Mouse (Mus musculus) limb, embryonic 11.5 days (tissue): ENCODE measurements around the gene Zfp791. TPM values are rescaled to one million over a fixed set of nuclear protein-coding genes. Genes with fewer than 3 reads are reported as not detected.

ENCODE experiments used
- ATAC-seq: fragments of 200-750 bp; cut with Nextera tagmentation; 2 replicates; pipeline ENCODE4 v1.8.0; 2017; ENCODE audit warnings: low read depth; ENCODE audit not compliant: insufficient number of reproducible peaks, low FRiP score, low TSS enrichment
- DNase-seq: peaks from one replicate; pipeline ENCODE4 v3.0.0-alpha.2; 2015; ENCODE audit warnings: low spot score
- H3K27ac ChIP-seq: fragments of 300-500 bp; sonication (generic); replicated peaks from 2 replicates; pipeline ENCODE4 v1.5.1; 2014; ENCODE audit warnings: low read depth, mild to moderate bottlenecking, low read length
- H3K27me3 ChIP-seq: fragments of 300-500 bp; sonication (generic); 2 replicates; pipeline ENCODE4 v1.6.1; 2014; ENCODE audit warnings: mild to moderate bottlenecking, low read length, mixed read lengths; ENCODE audit not compliant: control insufficient read depth, insufficient read depth
- H3K36me3 ChIP-seq: fragments of 300-500 bp; sonication (generic); 2 replicates; pipeline ENCODE4 v1.6.1; 2014; ENCODE audit warnings: mild to moderate bottlenecking, low read length, moderate library complexity, mixed read lengths; ENCODE audit not compliant: control insufficient read depth, insufficient read depth
- H3K4me1 ChIP-seq: fragments of 300-500 bp; sonication (generic); 2 replicates; pipeline ENCODE4 v1.6.1; 2014; ENCODE audit warnings: low read length, mixed read lengths; ENCODE audit not compliant: control insufficient read depth, insufficient read depth
- H3K4me2 ChIP-seq: fragments of 300-500 bp; sonication (generic); 2 replicates; pipeline ENCODE4 v1.6.1; 2014; ENCODE audit warnings: low read depth, mild to moderate bottlenecking, moderate library complexity; ENCODE audit not compliant: severe bottlenecking
- H3K4me3 ChIP-seq: fragments of 300-500 bp; sonication (generic); 2 replicates; pipeline ENCODE4 v1.5.1; 2014; ENCODE audit warnings: low read depth, low read length
- H3K9ac ChIP-seq: fragments of 300-500 bp; sonication (generic); 2 replicates; pipeline ENCODE4 v1.6.1; 2014; ENCODE audit warnings: mild to moderate bottlenecking, low read length
- H3K9me3 ChIP-seq: fragments of 300-500 bp; sonication (generic); 2 replicates; pipeline ENCODE4 v1.6.1; 2016; ENCODE audit warnings: low read length; ENCODE audit not compliant: control insufficient read depth
- WGBS: fragments of 180-500 bp; shearing (Covaris S2); extraction: QIAGEN DNeasy Blood & Tissue Kit; methylation state at CpG from one replicate; pipeline ENCODE4 v1.1.7; 2014; 5-methylcytosine and 5-hydroxymethylcytosine counted together
- polyA plus RNA-seq: library from polyadenylated mRNA; unstranded; fragments of >200 nt; fragmentation: Nextera tagmentation; extraction: Ambion mirVana; gene quantifications from 2 replicates; pipeline ENCODE4 v1.2.1, GENCODE M21; 2014

Zfp791 gene
- polyA plus RNA-seq, 1 experiment from 2014 or later: 2.1 TPM

DNA sequence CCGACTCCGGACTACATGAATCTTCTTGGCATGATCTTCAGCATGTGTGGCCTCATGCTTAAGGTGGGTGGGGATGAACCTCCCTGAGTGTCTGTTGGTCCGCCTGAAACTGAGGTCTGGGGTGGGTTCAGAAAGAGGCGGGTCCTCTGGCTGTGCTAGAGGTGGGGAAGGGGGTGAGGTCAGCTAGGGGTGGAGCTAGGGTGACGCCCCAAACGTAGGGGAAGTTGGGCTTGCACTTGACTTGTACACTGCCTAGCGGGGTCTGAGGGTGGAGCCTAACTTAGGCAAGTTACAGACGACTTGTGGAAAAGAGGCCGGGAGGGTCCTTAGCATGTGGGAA lies 41.7 kb downstream of the Zfp791 start, which contains the start of gene Wdr83:
TSS of gene Wdr83 (minus strand) at position 91 of the 340 bp plus-strand sequence.
- Histone ChIP-seq H3K9ac (peak within 1 kb of the TSS; percentile 83), H3K27ac (no peak within 1 kb of the TSS; the same call in 1 of the 2 replicates), H3K4me2 (peak within 1 kb of the TSS; percentile 75), H3K4me1 (peaks cover 12% of the 10 kb centered on the region; the same call in 1 of the 2 replicates), H3K9me3 (no peaks in the 10 kb centered on the region), H3K27me3 (no peaks in the 10 kb centered on the region), H3K4me3 (peak within 1 kb of the TSS; percentile 82), H3K36me3 (peaks cover 3% of the 10 kb centered on the region)
- ATAC-seq (peak; percentile 76), DNase-seq (peak; percentile 70)
- under 1% methylated on average over 9 of the region's 9 CpGs for WGBS

DNA sequence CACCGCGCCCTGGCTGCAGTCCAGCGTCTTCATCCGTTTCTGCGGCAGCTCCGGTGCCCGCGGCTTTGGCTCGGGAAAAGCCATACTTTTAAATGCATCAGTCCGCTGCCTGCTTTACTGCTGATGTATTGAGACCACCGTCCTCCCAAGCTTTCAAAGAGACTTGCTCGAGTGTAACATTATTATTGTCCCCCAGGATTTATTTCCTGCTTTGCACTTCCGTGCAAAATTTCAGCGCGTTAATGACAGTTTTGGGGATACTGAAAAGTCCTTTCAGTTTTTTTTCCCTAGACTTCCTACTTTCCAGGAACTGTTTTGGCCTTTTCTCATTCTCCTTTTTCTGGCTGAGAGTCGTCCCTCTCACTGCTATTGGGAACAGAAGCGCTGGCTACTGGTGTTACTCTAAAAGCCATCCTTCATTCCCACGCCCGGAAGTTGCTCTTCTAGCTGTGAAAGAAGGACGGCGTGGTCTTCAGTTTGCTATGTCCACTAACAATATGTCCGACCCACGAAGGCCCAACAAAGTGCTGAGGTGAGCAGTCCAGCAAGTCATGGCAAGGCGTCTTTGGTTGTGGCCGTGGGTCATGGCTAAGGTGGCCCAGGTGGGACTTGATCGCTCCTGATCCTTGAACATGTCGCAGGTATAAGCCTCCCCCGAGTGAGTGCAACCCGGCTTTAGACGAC lies 42.2 kb downstream of the Zfp791 start, which contains the start of gene Wdr83os:
TSS of gene Wdr83os (plus strand) at position 209 of the 684 bp plus-strand sequence.
- peak; percentile 75 for DNase-seq
- H3K36me3 ChIP-seq: peaks cover 4% of the 10 kb centered on the region
- H3K9ac ChIP-seq: peak within 1 kb of the TSS; percentile 83
- H3K4me1 ChIP-seq: peaks cover 12% of the 10 kb centered on the region; the same call in 1 of the 2 replicates
- no peak within 1 kb of the TSS; the same call in 1 of the 2 replicates for H3K27ac ChIP-seq
- under 1% methylated on average over 30 of the region's 30 CpGs for WGBS
- H3K27me3 ChIP-seq: no peaks in the 10 kb centered on the region
- H3K4me3 ChIP-seq: peak within 1 kb of the TSS; percentile 82
- ATAC-seq: peak; percentile 2; the same call in 1 of the 2 replicates
- peak within 1 kb of the TSS; percentile 75 for H3K4me2 ChIP-seq
- no peaks in the 10 kb centered on the region for H3K9me3 ChIP-seq

DNA sequence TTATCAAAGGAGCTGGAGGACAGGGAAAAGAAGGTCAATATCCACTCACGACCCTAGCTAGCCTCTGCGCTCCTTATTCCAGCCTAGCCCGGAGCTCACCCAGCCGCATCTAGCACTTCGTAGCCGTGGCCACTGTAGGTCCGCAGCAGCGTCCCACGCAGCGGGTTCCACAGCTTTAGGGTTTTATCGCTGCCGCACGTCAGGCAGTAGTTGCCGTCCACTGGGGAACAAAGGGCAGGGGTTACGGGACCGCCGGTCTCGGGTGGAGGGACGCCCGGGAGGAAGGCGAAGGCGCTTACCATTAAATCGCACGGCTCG lies 42.7 kb downstream of the Zfp791 start:
- Histone ChIP-seq H3K4me1 (peaks cover 12% of the 10 kb centered on the region; the same call in 1 of the 2 replicates), H3K4me3 (peak overlapping the region; percentile 82), H3K9ac (peak overlapping the region; percentile 83), H3K27ac (no peak overlapping the region; the same call in 1 of the 2 replicates), H3K36me3 (peaks cover 5% of the 10 kb centered on the region; the same call in 1 of the 2 replicates), H3K4me2 (peak overlapping the region; percentile 75), H3K9me3 (no peaks in the 10 kb centered on the region), H3K27me3 (no peaks in the 10 kb centered on the region)
- DNase-seq (no peak), ATAC-seq (no peak)
- WGBS: 1% methylated on average over 25 of the region's 25 CpGs

DNA sequence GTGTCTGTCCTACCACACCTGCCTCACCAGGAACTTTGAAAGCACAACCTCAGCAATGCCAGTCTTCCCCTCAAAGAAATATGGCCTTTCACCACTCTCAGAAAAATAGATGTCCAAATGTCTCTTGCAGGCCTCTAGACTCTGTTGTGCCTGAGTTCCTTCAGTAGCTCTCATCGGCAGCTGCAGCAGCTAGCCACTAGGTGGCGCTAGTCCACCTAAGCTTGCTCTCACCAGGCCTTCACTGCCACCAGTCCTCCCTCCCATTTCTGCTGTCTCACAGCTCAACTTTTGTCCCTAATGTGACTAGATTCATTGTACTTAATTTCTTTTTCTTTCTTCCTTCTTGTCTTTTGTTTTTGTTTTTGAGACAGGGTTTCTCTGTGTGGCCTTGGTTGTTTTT lies 45.9 kb downstream of the Zfp791 start:
- Histone ChIP-seq H3K4me1 (peaks cover 7% of the 10 kb centered on the region; the same call in 1 of the 2 replicates), H3K9me3 (no peaks in the 10 kb centered on the region), H3K27ac (no peak overlapping the region), H3K4me3 (no peak overlapping the region), H3K9ac (no peak overlapping the region), H3K27me3 (no peaks in the 10 kb centered on the region), H3K4me2 (no peak overlapping the region), H3K36me3 (peaks cover 8% of the 10 kb centered on the region; the same call in 1 of the 2 replicates)
- ATAC-seq (no peak), DNase-seq (peak; percentile 87)
- 0% methylated on average over 2 of the region's 2 CpGs for WGBS

DNA sequence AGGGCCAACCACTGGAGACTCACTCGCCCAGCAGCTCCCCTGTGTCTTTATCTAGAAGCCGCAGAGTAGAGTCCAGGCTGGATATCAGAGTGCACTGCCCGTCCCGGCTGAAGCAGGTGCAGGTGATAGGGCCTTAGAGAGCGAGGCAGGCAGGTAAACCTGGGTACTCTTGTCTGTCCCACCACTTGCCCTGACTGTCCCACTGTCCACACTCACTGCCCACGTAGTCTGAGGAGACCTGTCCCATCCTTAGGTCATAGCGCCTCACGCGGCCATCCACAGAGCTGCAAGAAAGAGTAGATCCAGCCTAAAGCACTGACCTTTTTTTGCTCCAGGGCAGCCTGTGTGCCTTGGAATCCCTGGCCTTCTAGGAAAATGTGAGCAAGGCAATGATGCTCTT lies 46.9 kb downstream of the Zfp791 start:
- Histone ChIP-seq H3K27me3 (no peaks in the 10 kb centered on the region), H3K4me1 (0 out of 2 replicates have a peak, but pooled peaks cover 3% of the 10 kb centered on the region), H3K4me2 (no peak overlapping the region), H3K36me3 (peaks cover 8% of the 10 kb centered on the region; the same call in 1 of the 2 replicates), H3K27ac (no peak overlapping the region), H3K9ac (no peak overlapping the region), H3K9me3 (no peaks in the 10 kb centered on the region), H3K4me3 (no peak overlapping the region)
- peak; percentile 43 for DNase-seq
- ATAC-seq: no peak
- 79% methylated on average over 9 of the region's 9 CpGs for WGBS

DNA sequence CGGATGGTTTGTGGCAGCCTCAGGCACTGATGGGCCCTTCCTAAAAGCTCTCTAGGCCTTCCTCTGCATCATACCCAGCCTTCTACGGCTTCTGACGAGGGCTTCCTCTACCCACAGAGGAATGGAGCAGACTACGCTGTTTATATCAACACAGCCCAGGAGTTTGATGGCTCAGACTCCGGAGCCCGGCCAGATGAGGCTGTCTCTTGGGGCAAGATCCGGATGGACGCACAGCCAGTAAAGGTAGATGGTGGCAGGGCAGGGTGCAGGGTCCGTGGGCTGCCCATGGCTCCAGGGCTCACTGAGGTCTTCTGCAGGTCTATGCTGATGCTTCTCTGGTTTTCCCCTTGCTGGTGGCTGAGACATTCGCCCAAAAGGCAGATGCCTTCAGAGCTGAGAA lies 48.3 kb downstream of the Zfp791 start:
- Histone ChIP-seq H3K4me1 (0 out of 2 replicates have a peak, but pooled peaks cover under 1% of the 10 kb centered on the region), H3K27ac (no peak overlapping the region), H3K9ac (no peak overlapping the region), H3K36me3 (peaks cover 8% of the 10 kb centered on the region; the same call in 1 of the 2 replicates), H3K9me3 (no peaks in the 10 kb centered on the region), H3K27me3 (no peaks in the 10 kb centered on the region), H3K4me3 (no peak overlapping the region), H3K4me2 (no peak overlapping the region)
- ATAC-seq: no peak
- 94% methylated on average over 10 of the region's 10 CpGs for WGBS
- no peak for DNase-seq

DNA sequence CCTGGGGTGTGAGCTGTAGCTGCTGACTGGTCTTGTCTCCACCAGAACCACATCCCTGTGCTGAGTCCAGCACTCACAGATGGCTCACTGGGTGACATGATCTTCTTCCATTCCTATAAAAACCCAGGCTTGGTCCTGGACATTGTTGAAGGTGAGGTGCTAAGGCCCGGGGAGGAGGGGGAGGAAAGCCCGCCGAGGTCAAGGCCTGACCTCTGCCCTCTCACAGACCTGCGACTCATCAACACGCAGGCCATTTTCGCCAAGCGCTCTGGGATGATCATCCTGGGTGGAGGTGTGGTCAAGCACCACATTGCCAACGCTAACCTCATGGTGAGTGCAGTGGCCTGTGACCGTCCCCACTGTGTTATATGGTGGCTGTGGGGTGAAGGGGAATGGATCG lies 48.7 kb downstream of the Zfp791 start:
- Histone ChIP-seq H3K9ac (no peak overlapping the region), H3K27ac (no peak overlapping the region), H3K4me2 (no peak overlapping the region), H3K36me3 (peaks cover 8% of the 10 kb centered on the region; the same call in 1 of the 2 replicates), H3K27me3 (no peaks in the 10 kb centered on the region), H3K4me1 (no peaks in the 10 kb centered on the region), H3K9me3 (no peaks in the 10 kb centered on the region), H3K4me3 (no peak overlapping the region)
- 80% methylated on average over 10 of the region's 10 CpGs for WGBS
- ATAC-seq (no peak), DNase-seq (no peak)

DNA sequence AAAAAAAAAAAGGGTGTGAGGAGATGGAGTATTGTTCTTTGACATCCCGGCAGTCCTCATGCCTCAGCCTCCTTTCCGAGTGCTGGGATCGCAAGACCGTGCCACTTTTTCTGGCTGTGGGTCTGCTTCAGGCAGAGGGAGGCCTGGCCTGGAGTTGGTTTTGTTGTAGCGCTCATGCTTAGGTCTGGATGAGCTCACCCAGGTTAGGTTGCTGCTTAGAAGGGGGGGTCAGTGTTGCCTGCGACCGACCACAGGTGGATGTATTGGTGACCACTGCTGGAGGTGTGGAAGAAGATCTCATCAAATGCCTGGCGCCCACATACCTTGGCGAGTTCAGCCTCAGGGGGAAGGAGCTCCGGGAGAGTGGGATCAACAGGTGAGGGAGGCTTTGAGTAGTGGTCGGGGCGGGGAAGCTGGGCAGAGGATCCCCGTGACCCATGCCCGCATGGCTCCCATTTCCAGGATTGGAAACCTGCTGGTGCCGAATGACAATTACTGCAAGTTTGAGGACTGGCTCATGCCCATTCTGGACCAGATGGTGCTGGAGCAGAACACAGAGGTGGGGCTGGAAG lies 49.8 kb downstream of the Zfp791 start:
- 89% methylated on average over 15 of the region's 15 CpGs for WGBS
- Histone ChIP-seq H3K9me3 (no peaks in the 10 kb centered on the region), H3K9ac (no peak overlapping the region), H3K27ac (no peak overlapping the region), H3K4me3 (no peak overlapping the region), H3K4me1 (no peaks in the 10 kb centered on the region), H3K27me3 (no peaks in the 10 kb centered on the region), H3K4me2 (no peak overlapping the region), H3K36me3 (peaks cover 8% of the 10 kb centered on the region; the same call in 1 of the 2 replicates)
- DNase-seq: no peak
- no peak for ATAC-seq
